Mouse (Mus musculus) embryonic facial prominence, embryonic 10.5 days (tissue): ENCODE results near the gene Carmil3. TPM values are rescaled to one million over a fixed set of nuclear protein-coding genes. Genes with fewer than 3 reads are reported as not detected.

Source experiments
- DNase-seq: peaks from one replicate; pipeline ENCODE4 v3.0.0-alpha.2; 2017; ENCODE audit warnings: low spot score
- H3K27ac ChIP-seq: fragments of 300-500 bp; sonication (generic); replicated peaks from 2 replicates; pipeline ENCODE4 v1.5.1; 2016; ENCODE audit warnings: mild to moderate bottlenecking
- H3K27me3 ChIP-seq: fragments of 300-500 bp; sonication (generic); replicated peaks from 2 replicates; pipeline ENCODE4 v1.6.1; 2016; ENCODE audit warnings: low read depth, mild to moderate bottlenecking; ENCODE audit not compliant: poor library complexity, severe bottlenecking
- H3K36me3 ChIP-seq: fragments of 300-500 bp; sonication (generic); replicated peaks from 2 replicates; pipeline ENCODE4 v1.6.1; 2016; ENCODE audit warnings: mild to moderate bottlenecking, moderate library complexity
- H3K4me1 ChIP-seq: fragments of 300-500 bp; sonication (generic); 2 replicates; pipeline ENCODE4 v1.6.1; 2016
- H3K4me3 ChIP-seq: fragments of 300-500 bp; sonication (generic); 2 replicates; pipeline ENCODE4 v1.5.1; 2016; ENCODE audit warnings: mild to moderate bottlenecking, moderate library complexity
- H3K9me3 ChIP-seq: fragments of 300-500 bp; sonication (generic); 2 replicates; pipeline ENCODE4 v1.6.1; 2016; ENCODE audit warnings: mild to moderate bottlenecking
- WGBS: fragments of 180-500 bp; shearing (Covaris S2); methylation state at CpG from one replicate; pipeline ENCODE4 v1.1.7; 2016; 5-methylcytosine and 5-hydroxymethylcytosine counted together
- polyA plus RNA-seq: library from polyadenylated mRNA; unstranded; fragments of >200 nt; fragmentation: Nextera tagmentation; extraction: Ambion mirVana; gene quantifications from 2 replicates; pipeline ENCODE4 v1.2.1, GENCODE M21; 2016

Gene Carmil3
- polyA plus RNA-seq, 1 experiment from 2014 or later: 3.5 TPM

GRCm38 (mm10) chr14:55557003-55557402 lies 66.6 kb downstream of the Carmil3 start:
- 29% methylated on average over 5 of the region's 5 CpGs for WGBS
- no peak overlapping the region for H3K27ac ChIP-seq
- peaks cover 21% of the 10 kb centered on the region for H3K4me1 ChIP-seq
- DNase-seq: peak; percentile 77
- no peaks in the 10 kb centered on the region for H3K36me3 ChIP-seq
- no peak overlapping the region for H3K4me3 ChIP-seq
- no peaks in the 10 kb centered on the region for H3K27me3 ChIP-seq
- no peaks in the 10 kb centered on the region for H3K9me3 ChIP-seq

DNA sequence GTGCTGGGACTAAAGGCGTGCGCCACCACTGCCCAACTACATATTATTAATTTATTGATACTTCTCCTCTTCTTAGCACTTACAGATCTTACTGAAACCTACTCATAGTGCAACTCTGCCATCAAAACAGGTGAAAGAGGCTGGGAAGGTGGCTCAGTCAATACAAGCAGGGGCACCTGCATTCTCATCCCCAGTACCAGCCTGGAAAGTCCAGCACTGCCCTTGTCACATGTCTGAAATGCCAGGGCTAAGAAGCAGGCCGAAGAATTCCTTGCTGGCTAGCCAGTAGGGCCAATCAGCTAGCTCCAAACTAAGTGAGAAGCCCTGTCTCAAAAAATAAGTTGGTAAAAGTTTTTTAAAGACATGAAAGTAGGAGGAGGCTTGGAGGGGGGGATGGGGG lies 67.1 kb downstream of the Carmil3 start:
- DNase-seq: no peak
- 87% methylated on average over 3 of the region's 3 CpGs for WGBS

More for the DNA sequence above, 67.1 kb downstream of the Carmil3 start:
- Histone ChIP-seq H3K27me3 (no peaks in the 10 kb centered on the region), H3K4me1 (peaks cover 26% of the 10 kb centered on the region), H3K27ac (no peak overlapping the region), H3K4me3 (no peak overlapping the region), H3K36me3 (no peaks in the 10 kb centered on the region), H3K9me3 (no peaks in the 10 kb centered on the region)

Other genes with a start within 250 kb of the Carmil3 start
- gene Dhrs4, start 11.9 kb upstream of the Carmil3 start, polyA plus RNA-seq: 77.3 and 88.4 TPM in 2 replicates
- gene Cpne6, start 19.8 kb downstream of the Carmil3 start, polyA plus RNA-seq: 0.59 and 0.64 TPM in 2 replicates
- gene Nrl, start 34.3 kb downstream of the Carmil3 start, polyA plus RNA-seq: 0.05 TPM in 1 of 2 replicates, not detected in the other
- gene Pck2, start 49.6 kb downstream of the Carmil3 start, polyA plus RNA-seq: 20.7 and 23.6 TPM in 2 replicates
- gene Dcaf11, start 69.4 kb downstream of the Carmil3 start, polyA plus RNA-seq: 65.9 and 74.1 TPM in 2 replicates
- not detected in 2 replicates for gene A730061H03Rik, start 69.8 kb downstream of the Carmil3 start, polyA plus RNA-seq
- 0.62 and 1.1 TPM in 2 replicates for gene Fitm1, start 85.0 kb downstream of the Carmil3 start, polyA plus RNA-seq
- gene Psme1, start 87.5 kb downstream of the Carmil3 start, polyA plus RNA-seq: 105 and 108 TPM in 2 replicates
- 6.0 and 6.6 TPM in 2 replicates for gene Emc9, start 94.7 kb downstream of the Carmil3 start, polyA plus RNA-seq
- gene Psme2, start 100.5 kb downstream of the Carmil3 start, polyA plus RNA-seq: 173 and 186 TPM in 2 replicates
- gene Rnf31, start 101.1 kb downstream of the Carmil3 start, polyA plus RNA-seq: 18.6 and 21.4 TPM in 2 replicates
- 7.2 and 8.0 TPM in 2 replicates for gene Irf9, start 112.9 kb downstream of the Carmil3 start, polyA plus RNA-seq
- gene Rec8, start 127.4 kb downstream of the Carmil3 start, polyA plus RNA-seq: 6.5 and 7.1 TPM in 2 replicates
- gene Ipo4, start 145.3 kb downstream of the Carmil3 start, polyA plus RNA-seq: 118 and 126 TPM in 2 replicates
- gene Gm49378, start 147.2 kb downstream of the Carmil3 start, polyA plus RNA-seq: 0.89 and 1.4 TPM in 2 replicates
- 78.3 and 79.3 TPM in 2 replicates for gene Tm9sf1, start 153.2 kb downstream of the Carmil3 start, polyA plus RNA-seq
- gene Tssk4, start 159.5 kb downstream of the Carmil3 start, polyA plus RNA-seq: 0.74 and 0.82 TPM in 2 replicates
- 62.1 and 66.3 TPM in 2 replicates for gene Mdp1, start 169.9 kb downstream of the Carmil3 start, polyA plus RNA-seq
- 60.7 and 64.7 TPM in 2 replicates for gene Gmpr2, start 181.3 kb downstream of the Carmil3 start, polyA plus RNA-seq
- gene Nedd8, start 181.5 kb downstream of the Carmil3 start, polyA plus RNA-seq: 628 and 638 TPM in 2 replicates
- gene Tinf2, start 191.2 kb downstream of the Carmil3 start, polyA plus RNA-seq: 65.8 and 69.2 TPM in 2 replicates
- 0.70 and 0.90 TPM in 2 replicates for gene Tgm1, start 223.3 kb downstream of the Carmil3 start, polyA plus RNA-seq
- 29.7 and 35.3 TPM in 2 replicates for gene Rabggta, start 231.6 kb downstream of the Carmil3 start, polyA plus RNA-seq